Mouse (Mus musculus): Measurements from ENCODE around the gene Rnf187. TPM values are rescaled to one million over a fixed set of nuclear protein-coding genes. Genes with fewer than 3 reads are reported as not detected.
A peak's percentile ranks its signal among the peaks of the same experiment; 100 is the strongest.

Gene Rnf187
- polyA plus RNA-seq (2014; fragmentation: Nextera tagmentation; extraction: Ambion mirVana), result 208 and 213 TPM in 2 replicates

DNA sequence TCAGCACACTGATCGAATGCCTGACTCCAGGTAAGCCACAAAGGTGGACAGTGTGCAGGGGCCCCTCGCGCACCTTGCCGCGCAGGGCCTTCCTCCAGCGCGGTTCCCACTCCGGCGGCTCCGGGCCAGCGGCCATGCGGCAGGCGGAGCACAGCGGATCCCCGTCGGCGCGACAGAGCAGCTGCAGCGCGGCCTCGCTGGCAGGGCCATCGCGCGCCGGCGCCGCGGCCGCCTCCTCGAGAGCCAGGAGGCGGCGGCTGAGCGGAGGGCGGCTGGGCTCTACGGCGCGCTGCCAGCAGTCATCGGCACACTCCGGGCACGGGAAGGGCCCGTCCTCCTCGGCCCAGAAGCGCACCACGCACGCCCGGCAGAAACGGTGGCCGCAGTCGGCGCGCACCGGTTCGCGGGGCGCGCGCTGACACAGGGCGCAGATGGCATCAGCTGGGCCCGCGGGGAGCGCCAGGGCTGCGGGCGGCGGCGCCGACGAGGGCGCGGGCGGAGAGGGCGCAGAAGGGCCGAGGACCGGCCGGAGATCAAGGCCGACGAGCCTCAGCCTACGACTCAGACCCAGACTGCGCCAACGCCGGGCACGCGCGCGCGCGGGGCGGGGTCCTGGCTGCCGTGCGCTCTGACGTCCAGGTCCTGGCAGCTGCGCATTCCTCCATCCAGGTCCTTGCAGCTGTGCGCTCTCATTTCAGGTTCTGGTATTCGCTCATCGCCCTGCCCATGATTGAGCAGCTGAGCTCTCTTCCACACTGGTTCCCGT, at the start of gene Rnf187:
Gene Rnf187, minus strand, starts transcription at position 595 of the 766 bp plus-strand sequence.
- Histone ChIP-seq H3K27ac (replicated peaks in 1 of 2; ENCODE audit: control insufficient read depth in 1 of 2, insufficient read depth in 1 of 2, low read depth in 2 of 2, low read length in 2 of 2) (peak within 1 kb of the TSS; percentile 72 to 98), H3K4me2 (ENCODE audit: low read length) (peak within 1 kb of the TSS; percentile 99), H3K36me3 (ENCODE audit: control insufficient read depth, insufficient read depth, low read length) (peaks cover 34% of the 10 kb centered on the region), H3K9ac (ENCODE audit: low read length) (peak within 1 kb of the TSS; percentile 98), H3K9me3 (ENCODE audit: control insufficient read depth, low read length) (no peaks in the 10 kb centered on the region), H3K27me3 (ENCODE audit: control insufficient read depth, insufficient read depth, low read length) (peaks cover under 1% of the 10 kb centered on the region; the same call in 1 of the 2 replicates), H3K4me1 (ENCODE audit: control insufficient read depth in 2 of 2, insufficient read depth in 2 of 2, low read length in 2 of 2) (peaks cover 6 to 13% of the 10 kb centered on the region in 2 experiments), H3K4me3 (ENCODE audit: control insufficient read depth in 1 of 2, insufficient read depth in 1 of 2, low read depth in 1 of 2, low read length in 2 of 2) (peak within 1 kb of the TSS; percentile 72 to 93)
- WGBS, result under 1% methylated on average over 88 of the region's 95 CpGs
- peak; percentile 94 for ATAC-seq (ENCODE audit: insufficient number of reproducible peaks, insufficient read depth, low FRiP score, low read depth)

DNA sequence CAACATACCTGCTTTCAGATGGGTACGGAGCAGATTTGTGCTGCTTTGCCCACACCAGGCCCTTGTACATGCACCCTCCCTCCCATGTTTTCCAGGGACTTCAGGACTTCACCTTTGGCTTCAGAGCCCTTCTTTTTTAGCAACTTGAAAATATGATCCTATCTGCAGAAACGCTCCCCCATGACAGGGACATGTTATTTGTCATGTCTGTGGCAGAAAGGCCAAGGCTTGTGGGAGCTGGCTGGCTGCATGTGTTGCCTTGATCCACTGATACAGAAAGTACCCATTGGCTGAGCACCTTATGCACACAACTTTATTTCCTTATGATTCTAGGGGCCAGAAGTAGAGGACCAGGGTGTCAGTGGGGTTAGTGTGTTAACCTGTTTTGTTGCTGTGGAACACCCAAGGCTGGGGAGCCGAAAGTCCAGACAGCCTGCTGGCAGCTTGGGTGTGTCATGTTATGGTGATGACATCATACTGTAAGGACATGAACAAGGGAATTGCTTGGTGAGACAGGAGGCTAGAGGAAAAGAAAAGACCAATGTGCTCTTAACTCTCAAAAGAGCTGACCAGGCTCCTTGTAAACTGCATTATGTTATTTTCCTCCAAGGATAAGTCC, 46.7 kb upstream of the Rnf187 start:
- WGBS, result 49% methylated on average over 3 of the region's 3 CpGs
- peaks cover 78 to 93% of the 10 kb centered on the region in 2 experiments for H3K4me1 ChIP-seq (ENCODE audit: control insufficient read depth in 2 of 2, insufficient read depth in 2 of 2, low read length in 2 of 2)
- peaks cover 87% of the 10 kb centered on the region for H3K36me3 ChIP-seq (ENCODE audit: control insufficient read depth, insufficient read depth, low read length)

DNA sequence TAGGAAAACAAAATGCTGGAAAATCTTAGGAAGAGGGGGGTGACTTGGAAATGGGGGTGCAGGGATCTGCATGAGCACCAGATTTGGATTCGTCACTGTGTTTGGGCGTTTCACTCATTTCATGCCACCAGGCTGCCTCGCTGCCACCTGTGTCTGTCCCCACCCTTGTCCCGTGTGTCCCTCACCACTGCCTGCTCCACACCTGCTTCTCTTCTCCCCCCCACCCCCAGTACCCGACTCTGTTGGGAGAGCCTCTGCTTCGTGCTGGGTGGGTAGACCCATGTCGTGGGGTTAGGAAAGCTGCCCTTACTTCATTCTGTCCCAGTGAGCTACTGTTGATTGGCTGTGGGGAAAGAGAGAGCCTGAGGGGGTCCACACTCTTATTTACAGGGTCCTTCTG, 45.9 kb upstream of the Rnf187 start:
- peak overlapping the region; percentile 64 for H3K9ac ChIP-seq (ENCODE audit: low read length)

More for the DNA sequence above, 46.7 kb upstream of the Rnf187 start:
- no peaks in the 10 kb centered on the region for H3K9me3 ChIP-seq (ENCODE audit: control insufficient read depth, low read length)
- H3K27ac ChIP-seq (replicated peaks in 1 of 2; ENCODE audit: control insufficient read depth in 1 of 2, insufficient read depth in 1 of 2, low read depth in 2 of 2, low read length in 2 of 2), result peak overlapping the region; percentile 77 to 97
- H3K27me3 ChIP-seq (ENCODE audit: control insufficient read depth, insufficient read depth, low read length), result no peaks in the 10 kb centered on the region
- no peak for ATAC-seq (ENCODE audit: insufficient number of reproducible peaks, insufficient read depth, low FRiP score, low read depth)
- H3K4me2 ChIP-seq (ENCODE audit: low read length), result no peak overlapping the region
- H3K4me3 ChIP-seq (ENCODE audit: control insufficient read depth in 1 of 2, insufficient read depth in 1 of 2, low read depth in 1 of 2, low read length in 2 of 2), result no peak overlapping the region
- peak overlapping the region; percentile 6; the same call in 1 of the 2 replicates for H3K9ac ChIP-seq (ENCODE audit: low read length)

DNA sequence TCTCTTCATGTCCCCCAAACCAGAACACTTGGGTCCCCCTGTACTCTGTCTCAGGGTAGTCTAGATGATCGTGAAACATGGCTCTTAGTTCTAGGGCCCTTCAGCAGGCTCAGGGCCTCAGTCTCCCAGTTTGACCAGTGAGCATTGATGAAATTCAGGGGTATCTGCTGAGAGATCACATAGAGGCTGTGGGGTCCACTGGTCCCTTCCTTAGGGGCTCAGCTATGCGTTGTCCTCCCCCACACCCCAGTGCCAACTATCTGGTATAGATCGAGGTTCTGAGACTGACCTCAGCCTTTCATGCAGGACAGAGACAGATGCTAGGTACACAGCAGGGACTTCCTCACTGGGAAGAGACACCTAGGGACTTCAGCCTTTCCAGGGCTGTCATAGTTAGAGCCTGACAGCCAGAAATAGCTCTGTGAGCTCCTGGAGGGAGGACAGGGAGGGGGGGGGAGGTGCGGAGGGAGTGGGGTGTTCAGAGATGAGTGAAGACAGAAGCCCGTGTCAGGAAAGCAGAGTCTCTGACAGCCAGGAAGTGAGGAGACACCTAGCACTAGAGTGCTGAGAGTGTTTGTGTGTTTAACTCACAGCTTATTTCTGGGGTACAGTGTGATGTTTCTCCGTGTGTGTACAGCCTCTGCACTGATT, 45.1 kb upstream of the Rnf187 start:
- peaks cover 78 to 95% of the 10 kb centered on the region in 2 experiments for H3K4me1 ChIP-seq (ENCODE audit: control insufficient read depth in 2 of 2, insufficient read depth in 2 of 2, low read length in 2 of 2)
- ATAC-seq (ENCODE audit: insufficient number of reproducible peaks, insufficient read depth, low FRiP score, low read depth), result peak; percentile 66
- H3K9me3 ChIP-seq (ENCODE audit: control insufficient read depth, low read length), result no peaks in the 10 kb centered on the region
- peaks cover 72% of the 10 kb centered on the region for H3K36me3 ChIP-seq (ENCODE audit: control insufficient read depth, insufficient read depth, low read length)
- H3K4me3 ChIP-seq (ENCODE audit: control insufficient read depth in 1 of 2, insufficient read depth in 1 of 2, low read depth in 1 of 2, low read length in 2 of 2), result no peak overlapping the region
- H3K4me2 ChIP-seq (ENCODE audit: low read length), result peak overlapping the region; percentile 49
- peak overlapping the region; percentile 77 to 97 for H3K27ac ChIP-seq (replicated peaks in 1 of 2; ENCODE audit: control insufficient read depth in 1 of 2, insufficient read depth in 1 of 2, low read depth in 2 of 2, low read length in 2 of 2)
- H3K9ac ChIP-seq (ENCODE audit: low read length), result peak overlapping the region; percentile 64
- H3K27me3 ChIP-seq (ENCODE audit: control insufficient read depth, insufficient read depth, low read length), result no peaks in the 10 kb centered on the region
- WGBS, result 35% methylated on average over 6 of the region's 6 CpGs

More for the DNA sequence above, 45.9 kb upstream of the Rnf187 start:
- Histone ChIP-seq H3K4me2 (ENCODE audit: low read length) (peak overlapping the region; percentile 49), H3K9me3 (ENCODE audit: control insufficient read depth, low read length) (no peaks in the 10 kb centered on the region), H3K27me3 (ENCODE audit: control insufficient read depth, insufficient read depth, low read length) (no peaks in the 10 kb centered on the region), H3K36me3 (ENCODE audit: control insufficient read depth, insufficient read depth, low read length) (peaks cover 81% of the 10 kb centered on the region), H3K4me3 (ENCODE audit: control insufficient read depth in 1 of 2, insufficient read depth in 1 of 2, low read depth in 1 of 2, low read length in 2 of 2) (no peak overlapping the region), H3K4me1 (ENCODE audit: control insufficient read depth in 2 of 2, insufficient read depth in 2 of 2, low read length in 2 of 2) (peaks cover 78 to 93% of the 10 kb centered on the region in 2 experiments), H3K27ac (replicated peaks in 1 of 2; ENCODE audit: control insufficient read depth in 1 of 2, insufficient read depth in 1 of 2, low read depth in 2 of 2, low read length in 2 of 2) (peak overlapping the region; percentile 77 to 97)
- no peak for ATAC-seq (ENCODE audit: insufficient number of reproducible peaks, insufficient read depth, low FRiP score, low read depth)
- 74% methylated on average over 7 of the region's 7 CpGs for WGBS

DNA sequence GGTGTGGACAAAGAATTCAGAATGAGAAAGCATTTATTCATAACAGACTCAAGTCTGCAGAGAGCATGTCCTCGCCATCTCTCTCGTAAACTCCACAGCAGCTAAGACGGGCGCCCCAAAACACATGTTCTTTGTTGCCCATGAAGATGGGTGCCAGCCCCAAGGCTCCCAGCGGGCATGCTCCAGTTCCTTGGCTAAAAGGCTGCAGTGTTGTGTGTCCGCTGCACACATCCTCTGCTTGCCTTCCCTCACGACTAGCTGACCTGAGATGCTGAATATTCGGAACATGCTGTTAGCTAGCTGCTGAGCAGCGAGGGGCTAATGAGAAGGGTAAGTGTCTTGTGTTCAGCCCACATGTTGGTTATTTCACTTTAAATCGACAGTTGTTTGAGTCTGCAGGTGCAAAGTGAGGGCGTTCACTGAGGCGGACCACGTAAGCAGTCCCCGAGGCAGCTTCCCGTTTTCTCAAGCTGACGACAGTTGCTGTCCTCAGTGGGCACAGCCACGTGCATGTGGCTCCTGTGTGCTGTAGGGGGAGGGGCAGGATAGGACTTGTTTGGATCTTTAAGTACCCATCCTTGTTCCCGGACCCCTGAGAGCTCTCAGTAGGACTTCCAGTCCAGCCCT, 43.9 kb upstream of the Rnf187 start:
- H3K27ac ChIP-seq (replicated peaks in 1 of 2; ENCODE audit: control insufficient read depth in 1 of 2, insufficient read depth in 1 of 2, low read depth in 2 of 2, low read length in 2 of 2), result peak overlapping the region; percentile 10 to 69; a peak in 3 of 4 replicates
- 76% methylated on average over 18 of the region's 18 CpGs for WGBS
- H3K4me2 ChIP-seq (ENCODE audit: low read length), result peak overlapping the region; percentile 13; the same call in 1 of the 2 replicates
- ATAC-seq (ENCODE audit: insufficient number of reproducible peaks, insufficient read depth, low FRiP score, low read depth), result no peak
- no peaks in the 10 kb centered on the region for H3K9me3 ChIP-seq (ENCODE audit: control insufficient read depth, low read length)
- H3K27me3 ChIP-seq (ENCODE audit: control insufficient read depth, insufficient read depth, low read length), result no peaks in the 10 kb centered on the region
- H3K36me3 ChIP-seq (ENCODE audit: control insufficient read depth, insufficient read depth, low read length), result peaks cover 60% of the 10 kb centered on the region
- peaks cover 68 to 85% of the 10 kb centered on the region in 2 experiments for H3K4me1 ChIP-seq (ENCODE audit: control insufficient read depth in 2 of 2, insufficient read depth in 2 of 2, low read length in 2 of 2)
- no peak overlapping the region for H3K4me3 ChIP-seq (ENCODE audit: control insufficient read depth in 1 of 2, insufficient read depth in 1 of 2, low read depth in 1 of 2, low read length in 2 of 2)
- H3K9ac ChIP-seq (ENCODE audit: low read length), result peak overlapping the region; percentile 41

DNA sequence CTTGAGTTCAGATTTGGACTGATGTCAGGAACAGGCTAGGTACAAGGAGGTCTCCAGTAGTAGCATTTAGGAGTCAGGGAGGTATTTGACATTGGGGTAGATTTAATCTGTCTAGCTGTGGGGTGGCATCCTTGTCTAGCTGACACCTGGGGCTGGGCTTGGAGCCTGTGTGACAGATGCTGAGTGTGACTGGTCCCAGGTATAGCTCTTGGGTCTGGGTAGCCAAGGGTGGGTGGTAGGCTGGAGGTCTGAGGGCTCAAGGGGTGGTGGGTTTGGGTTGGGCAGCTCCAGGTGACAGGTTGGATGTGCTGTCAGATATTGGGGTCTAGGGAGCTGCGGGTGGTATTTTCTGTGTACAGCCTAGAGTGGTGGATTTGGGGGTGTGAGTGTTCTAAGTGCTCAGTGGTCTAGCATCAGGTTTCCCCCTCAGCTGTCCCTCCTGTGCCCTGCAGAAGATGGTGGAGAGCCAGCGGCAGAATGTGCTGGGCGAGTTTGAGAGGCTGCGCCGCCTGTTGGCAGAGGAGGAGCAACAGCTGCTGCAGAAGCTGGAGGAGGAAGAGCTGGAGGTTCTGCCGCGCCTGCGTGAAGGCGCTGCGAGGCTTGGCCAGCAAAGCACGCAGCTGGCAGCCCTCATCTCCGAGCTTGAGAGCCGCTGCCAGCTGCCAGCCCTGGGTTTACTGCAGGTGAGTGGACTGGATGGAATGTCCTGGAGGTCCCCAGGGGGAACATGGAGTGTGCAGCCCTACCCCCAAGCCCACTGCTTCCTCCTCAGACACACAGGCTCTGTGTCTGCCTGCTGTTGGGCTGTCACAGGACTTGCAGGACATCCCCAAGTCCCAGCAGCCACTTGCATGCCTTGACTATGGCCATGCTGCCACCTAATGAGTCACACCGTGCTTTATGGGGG, 43.1 kb upstream of the Rnf187 start:
- ATAC-seq (ENCODE audit: insufficient number of reproducible peaks, insufficient read depth, low FRiP score, low read depth), result no peak
- Histone ChIP-seq H3K4me3 (ENCODE audit: control insufficient read depth in 1 of 2, insufficient read depth in 1 of 2, low read depth in 1 of 2, low read length in 2 of 2) (no peak overlapping the region), H3K27ac (replicated peaks in 1 of 2; ENCODE audit: control insufficient read depth in 1 of 2, insufficient read depth in 1 of 2, low read depth in 2 of 2, low read length in 2 of 2) (peak overlapping the region in 1 of 2 experiments; percentile 69; a peak in 2 of 4 replicates), H3K4me2 (ENCODE audit: low read length) (peak overlapping the region; percentile 13; the same call in 1 of the 2 replicates), H3K27me3 (ENCODE audit: control insufficient read depth, insufficient read depth, low read length) (no peaks in the 10 kb centered on the region), H3K36me3 (ENCODE audit: control insufficient read depth, insufficient read depth, low read length) (peaks cover 52% of the 10 kb centered on the region), H3K9me3 (ENCODE audit: control insufficient read depth, low read length) (no peaks in the 10 kb centered on the region), H3K4me1 (ENCODE audit: control insufficient read depth in 2 of 2, insufficient read depth in 2 of 2, low read length in 2 of 2) (peaks cover 60 to 80% of the 10 kb centered on the region in 2 experiments), H3K9ac (ENCODE audit: low read length) (peak overlapping the region; percentile 41)
- WGBS, result 44% methylated on average over 14 of the region's 14 CpGs

Measured in heart, embryonic 14.5 days (tissue).